Mouse (Mus musculus) stomach, postnatal 0 days (tissue): ENCODE measurements around the gene Dhrs1.

Experiments used
- CTCF ChIP-seq: IDR thresholded peaks from 2 replicates; pipeline ENCODE4 v1.5.1; 2016; ENCODE audit warnings: antibody characterized with exemption, low read depth, mild to moderate bottlenecking, moderate library complexity
- EP300 ChIP-seq: optimal IDR thresholded peaks from 2 replicates; pipeline ENCODE3; 2016; ENCODE audit warnings: antibody characterized with exemption

DNA sequence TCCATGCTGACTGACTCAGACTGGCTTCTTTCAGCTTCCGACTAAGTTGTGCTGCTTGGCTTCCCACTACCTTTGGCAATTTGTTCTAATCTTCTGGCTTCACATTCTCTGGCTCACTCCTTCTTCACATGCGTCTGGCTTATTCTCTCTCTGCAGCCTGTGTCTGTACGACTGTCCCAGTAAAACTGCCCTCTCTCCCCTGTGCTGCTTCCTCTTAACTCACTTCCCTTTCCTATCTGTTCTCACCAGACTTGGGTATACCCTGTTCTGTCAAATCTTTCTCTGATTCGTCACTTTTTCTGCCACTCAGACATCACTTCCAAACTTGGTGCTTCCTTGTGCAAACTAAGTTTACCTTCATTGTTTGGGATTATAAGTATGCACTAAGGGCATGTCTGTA, 48.3 kb downstream of the Dhrs1 start:
- no peak for TF ChIP-seq CTCF
- no peak for TF ChIP-seq EP300
